Mouse (Mus musculus) kidney, postnatal 0 days (tissue): ENCODE data around the gene Josd2. TPM values are rescaled to one million over a fixed set of nuclear protein-coding genes. Genes with fewer than 3 reads are reported as not detected.

ENCODE experiments used
- ATAC-seq: fragments of 200-750 bp; cut with Nextera tagmentation; replicated peaks from 2 replicates; pipeline ENCODE4 v1.8.0; 2017; ENCODE audit warnings: low read depth, moderate number of reproducible peaks, moderate TSS enrichment, moderate library complexity; ENCODE audit not compliant: low FRiP score
- DNase-seq: peaks from one replicate; pipeline ENCODE4 v3.0.0-alpha.2; 2016; ENCODE audit warnings: low spot score
- H3K27ac ChIP-seq: fragments of 300-500 bp; sonication (generic); 2 replicates; pipeline ENCODE4 v1.5.1; 2014; ENCODE audit warnings: mild to moderate bottlenecking
- H3K27me3 ChIP-seq: fragments of 300-500 bp; sonication (generic); 2 replicates; pipeline ENCODE4 v1.6.1; 2014; ENCODE audit warnings: low read length, mixed read lengths; ENCODE audit not compliant: insufficient read depth
- H3K36me3 ChIP-seq: fragments of 300-500 bp; sonication (generic); 2 replicates; pipeline ENCODE4 v1.6.1; 2014; ENCODE audit warnings: low read length, mixed read lengths; ENCODE audit not compliant: insufficient read depth
- H3K4me1 ChIP-seq: fragments of 300-500 bp; sonication (generic); replicated peaks from 2 replicates; pipeline ENCODE4 v1.6.1; 2014; ENCODE audit warnings: antibody characterized with exemption, low read length, mixed read lengths; ENCODE audit not compliant: insufficient read depth
- H3K4me2 ChIP-seq: fragments of 300-500 bp; sonication (generic); 2 replicates; pipeline ENCODE4 v1.6.1; 2014; ENCODE audit warnings: mild to moderate bottlenecking, low read length, moderate library complexity, mixed read lengths
- H3K4me3 ChIP-seq: fragments of 300-500 bp; sonication (generic); replicated peaks from 2 replicates; pipeline ENCODE4 v1.5.1; 2014; ENCODE audit warnings: low read depth, low read length
- H3K9ac ChIP-seq: fragments of 300-500 bp; sonication (generic); 2 replicates; pipeline ENCODE4 v1.6.1; 2014; ENCODE audit warnings: low read depth, low read length
- H3K9me3 ChIP-seq: fragments of 300-500 bp; sonication (generic); replicated peaks from 2 replicates; pipeline ENCODE4 v1.6.1; 2016; ENCODE audit warnings: low read length, inconsistent platforms, mixed read lengths
- CTCF ChIP-seq: IDR thresholded peaks from 2 replicates; pipeline ENCODE4 v1.5.1; 2016; ENCODE audit warnings: antibody characterized with exemption, low read depth, mild to moderate bottlenecking, moderate library complexity
- WGBS: fragments of 180-500 bp; shearing (Covaris S2); extraction: QIAGEN DNeasy Blood & Tissue Kit; methylation state at CpG from one replicate; pipeline ENCODE4 v1.1.7; 2014; 5-methylcytosine and 5-hydroxymethylcytosine counted together
- polyA plus RNA-seq: library from polyadenylated mRNA; unstranded; fragments of >200 nt; fragmentation: Nextera tagmentation; extraction: Ambion mirVana; gene quantifications from 2 replicates; pipeline ENCODE4 v1.2.1, GENCODE M21; 2015

Gene Josd2
- polyA plus RNA-seq, 1 experiment from 2014 or later, result 51.1 TPM

DNA sequence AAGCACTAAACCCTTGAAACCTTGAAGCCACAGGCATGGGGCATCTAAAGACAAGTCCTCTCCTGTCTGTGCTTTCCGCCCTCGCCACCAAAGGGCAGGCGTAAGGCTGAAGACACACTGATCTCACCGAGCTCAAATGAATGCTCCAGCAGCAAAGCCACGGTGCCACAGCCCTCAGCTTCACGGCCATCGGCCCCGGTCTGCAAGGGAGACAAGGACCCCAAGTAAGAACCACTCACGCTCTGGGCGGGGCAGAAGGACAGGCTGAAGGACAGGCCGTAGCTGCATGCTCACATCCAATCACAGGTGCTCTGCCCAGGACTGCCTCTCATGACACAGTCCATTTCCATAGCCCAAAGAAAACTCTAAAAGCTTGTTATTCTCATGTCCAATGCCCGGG lies 26.9 kb downstream of the Josd2 start:
- Histone ChIP-seq H3K27me3 (no peaks in the 10 kb centered on the region), H3K27ac (no peak overlapping the region), H3K4me3 (no peak overlapping the region), H3K9ac (no peak overlapping the region), H3K36me3 (peaks cover 35% of the 10 kb centered on the region), H3K4me2 (no peak overlapping the region), H3K4me1 (peaks cover 8% of the 10 kb centered on the region; the same call in 1 of the 2 replicates), H3K9me3 (no peaks in the 10 kb centered on the region)
- TF ChIP-seq CTCF, result no peak
- ATAC-seq (no peak), DNase-seq (no peak)
- WGBS, result 90% methylated on average over 12 of the region's 12 CpGs

DNA sequence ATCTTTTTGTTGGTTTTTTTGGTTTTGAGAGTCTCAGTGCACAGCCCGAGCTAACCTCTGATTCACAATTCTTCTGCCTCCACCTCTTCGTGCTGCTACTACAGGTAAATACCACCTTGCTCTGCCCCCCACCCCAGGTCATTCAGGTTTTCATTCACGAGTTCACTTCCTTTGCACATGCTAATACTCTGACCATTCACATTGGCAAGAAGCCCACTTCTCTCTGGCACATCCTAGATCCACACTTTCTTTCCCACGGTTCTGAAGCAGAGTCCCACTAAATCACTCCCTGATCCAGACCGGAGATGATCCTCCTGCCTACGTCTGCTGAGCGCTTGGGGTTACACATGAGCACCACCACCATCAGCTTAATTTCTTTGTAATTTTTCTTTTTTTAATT lies 27.3 kb downstream of the Josd2 start:
- H3K36me3 ChIP-seq, result peaks cover 34% of the 10 kb centered on the region
- H3K4me1 ChIP-seq, result peaks cover 8% of the 10 kb centered on the region; the same call in 1 of the 2 replicates
- H3K9ac ChIP-seq, result no peak overlapping the region
- H3K9me3 ChIP-seq, result no peaks in the 10 kb centered on the region
- H3K27ac ChIP-seq, result no peak overlapping the region
- no peak overlapping the region for H3K4me3 ChIP-seq
- no peaks in the 10 kb centered on the region for H3K27me3 ChIP-seq
- H3K4me2 ChIP-seq, result peak overlapping the region; percentile 92; the same call in 1 of the 2 replicates
- WGBS, result 66% methylated on average over 7 of the region's 7 CpGs
- DNase-seq (no peak), ATAC-seq (no peak)
- TF ChIP-seq CTCF, result no peak

GRCm38 (mm10) chr7:44495992-44496770 lies 28.4 kb downstream of the Josd2 start, which contains the start of the genes Emc10 and Fam71e1:
Gene Emc10, minus strand, starts transcription at chr7:44496529.
Gene Fam71e1, plus strand, starts transcription at chr7:44496581.
- Histone ChIP-seq H3K4me3 (peak within 1 kb of the TSS; percentile 82), H3K9me3 (no peaks in the 10 kb centered on the region), H3K9ac (peak within 1 kb of the TSS; percentile 82), H3K27me3 (no peaks in the 10 kb centered on the region), H3K36me3 (peaks cover 23% of the 10 kb centered on the region), H3K4me1 (peaks cover 8% of the 10 kb centered on the region; the same call in 1 of the 2 replicates), H3K27ac (peak within 1 kb of the TSS; percentile 94), H3K4me2 (peak within 1 kb of the TSS; percentile 92)
- WGBS, result 1% methylated on average over 56 of the region's 58 CpGs
- ATAC-seq (peak; percentile 97), DNase-seq (peak; percentile 98)
- peak; percentile 13; the same call in 1 of the 2 replicates for TF ChIP-seq CTCF

- H3K4me1 ChIP-seq, result peaks cover 8% of the 10 kb centered on the region; the same call in 1 of the 2 replicates
- no peaks in the 10 kb centered on the region for H3K27me3 ChIP-seq
- peaks cover 17% of the 10 kb centered on the region for H3K36me3 ChIP-seq
- H3K4me2 ChIP-seq, result peak overlapping the region; percentile 92
- H3K27ac ChIP-seq, result peak overlapping the region; percentile 94
- under 1% methylated on average over 26 of the region's 26 CpGs for WGBS
- H3K9ac ChIP-seq, result peak overlapping the region; percentile 82
- DNase-seq (no peak), ATAC-seq (no peak)
- peak; percentile 40 for TF ChIP-seq CTCF
- peak overlapping the region; percentile 82 for H3K4me3 ChIP-seq
- no peaks in the 10 kb centered on the region for H3K9me3 ChIP-seq
These were observed 29.0 kb downstream of the Josd2 start for GRCm38 (mm10) chr7:44496771-44497109.

- 86% methylated on average over 10 of the region's 10 CpGs for WGBS
- H3K27ac ChIP-seq, result no peak overlapping the region
- TF ChIP-seq CTCF, result no peak
- no peak overlapping the region for H3K4me3 ChIP-seq
- no peak for ATAC-seq
- H3K4me2 ChIP-seq, result peak overlapping the region; percentile 92
- H3K9me3 ChIP-seq, result no peaks in the 10 kb centered on the region
- DNase-seq, result no peak
- no peaks in the 10 kb centered on the region for H3K27me3 ChIP-seq
- H3K36me3 ChIP-seq, result peaks cover 10% of the 10 kb centered on the region; the same call in 1 of the 2 replicates
- H3K9ac ChIP-seq, result no peak overlapping the region
- peaks cover 8% of the 10 kb centered on the region; the same call in 1 of the 2 replicates for H3K4me1 ChIP-seq
These were observed 29.7 kb downstream of the Josd2 start for GRCm38 (mm10) chr7:44497361-44498055.

- no peak overlapping the region for H3K9ac ChIP-seq
- peaks cover 8% of the 10 kb centered on the region; the same call in 1 of the 2 replicates for H3K4me1 ChIP-seq
- H3K9me3 ChIP-seq, result no peaks in the 10 kb centered on the region
- H3K4me2 ChIP-seq, result no peak overlapping the region
- no peak for DNase-seq
- no peak for TF ChIP-seq CTCF
- WGBS, result 55% methylated on average over 1 of the region's 1 CpGs
- H3K4me3 ChIP-seq, result no peak overlapping the region
- H3K27ac ChIP-seq, result no peak overlapping the region
- no peaks in the 10 kb centered on the region for H3K27me3 ChIP-seq
- H3K36me3 ChIP-seq, result no peaks in the 10 kb centered on the region
- no peak for ATAC-seq
These were observed 31.1 kb downstream of the Josd2 start for GRCm38 (mm10) chr7:44498922-44499321.
